Mouse (Mus musculus) right cerebral cortex, postnatal 14 days (tissue): Measurements from ENCODE around the gene Rreb1.

Source experiments
- DNase-seq: peaks from one replicate; pipeline ENCODE4 v3.0.0; 2022

The Rreb1 gene

GRCm38 (mm10) chr13:37919711-37920277, 141.6 kb downstream of the Rreb1 start:
- DNase-seq = no peak

- no peak for DNase-seq
Measured at GRCm38 (mm10) chr13:37920727-37921126, 142.5 kb downstream of the Rreb1 start.

- no peak for DNase-seq
Measured at GRCm38 (mm10) chr13:37923091-37923490, 144.9 kb downstream of the Rreb1 start.

GRCm38 (mm10) chr13:37923643-37924460, 145.7 kb downstream of the Rreb1 start:
- no peak for DNase-seq

GRCm38 (mm10) chr13:37924461-37924948, 146.3 kb downstream of the Rreb1 start:
- no peak for DNase-seq

- DNase-seq = no peak
Measured at GRCm38 (mm10) chr13:37926394-37926793, 148.2 kb downstream of the Rreb1 start.

GRCm38 (mm10) chr13:37929532-37929931, 151.3 kb downstream of the Rreb1 start:
- DNase-seq = no peak

GRCm38 (mm10) chr13:37930091-37930490, 151.9 kb downstream of the Rreb1 start:
- no peak for DNase-seq

GRCm38 (mm10) chr13:37930621-37931020, 152.4 kb downstream of the Rreb1 start:
- no peak for DNase-seq

GRCm38 (mm10) chr13:37931210-37931922, 153.2 kb downstream of the Rreb1 start:
- no peak for DNase-seq

GRCm38 (mm10) chr13:37934075-37934474, 155.9 kb downstream of the Rreb1 start:
- no peak for DNase-seq

- DNase-seq = no peak
Measured at GRCm38 (mm10) chr13:37934920-37935319, 156.7 kb downstream of the Rreb1 start.

- no peak for DNase-seq
Measured at GRCm38 (mm10) chr13:37936351-37936750, 158.2 kb downstream of the Rreb1 start.

GRCm38 (mm10) chr13:37940167-37940566, 162.0 kb downstream of the Rreb1 start:
- no peak for DNase-seq

- no peak for DNase-seq
Measured at GRCm38 (mm10) chr13:37940649-37941048, 162.4 kb downstream of the Rreb1 start.

GRCm38 (mm10) chr13:37941138-37941645, 163.0 kb downstream of the Rreb1 start:
- DNase-seq = no peak

- DNase-seq = no peak
Measured at GRCm38 (mm10) chr13:37941950-37942886, 164.0 kb downstream of the Rreb1 start.

- DNase-seq = no peak
Measured at GRCm38 (mm10) chr13:37942887-37943331, 164.7 kb downstream of the Rreb1 start.

GRCm38 (mm10) chr13:37943466-37943865, 165.3 kb downstream of the Rreb1 start:
- no peak for DNase-seq

GRCm38 (mm10) chr13:37944306-37944705, 166.1 kb downstream of the Rreb1 start:
- DNase-seq = no peak

- no peak for DNase-seq
Measured at GRCm38 (mm10) chr13:37945392-37945791, 167.2 kb downstream of the Rreb1 start.

- DNase-seq = peak; percentile 82
Measured at GRCm38 (mm10) chr13:37946734-37947133, 168.5 kb downstream of the Rreb1 start.
